Mouse (Mus musculus) midbrain, embryonic 15.5 days (tissue): ENCODE measurements around the gene Tipin. TPM values are rescaled to one million over a fixed set of nuclear protein-coding genes. Genes with fewer than 3 reads are reported as not detected.
"Not testable (repeated sequence)": the region's sequence is repeated elsewhere in the genome, so short reads cannot be mapped to it uniquely, and the experiment has no call there.

Experiments used
- ATAC-seq: fragments of 200-750 bp; cut with Nextera tagmentation; replicated peaks from 2 replicates; pipeline ENCODE4 v1.8.0; 2017; ENCODE audit warnings: moderate TSS enrichment
- H3K27ac ChIP-seq: fragments of 300-500 bp; sonication (generic); 2 replicates; pipeline ENCODE4 v1.5.1; 2015; ENCODE audit warnings: mild to moderate bottlenecking, inconsistent platforms
- H3K27me3 ChIP-seq: fragments of 300-500 bp; sonication (generic); replicated peaks from 2 replicates; pipeline ENCODE4 v1.6.1; 2015; ENCODE audit warnings: inconsistent platforms
- H3K36me3 ChIP-seq: fragments of 300-500 bp; sonication (generic); replicated peaks from 2 replicates; pipeline ENCODE4 v1.6.1; 2015; ENCODE audit warnings: inconsistent platforms
- H3K4me1 ChIP-seq: fragments of 300-500 bp; sonication (generic); 2 replicates; pipeline ENCODE4 v1.6.1; 2015; ENCODE audit warnings: inconsistent platforms
- H3K4me2 ChIP-seq: fragments of 300-500 bp; sonication (generic); 2 replicates; pipeline ENCODE4 v1.6.1; 2015; ENCODE audit warnings: inconsistent platforms, mild to moderate bottlenecking, moderate library complexity
- H3K4me3 ChIP-seq: fragments of 300-500 bp; sonication (generic); 2 replicates; pipeline ENCODE4 v1.5.1; 2015; ENCODE audit warnings: mild to moderate bottlenecking, inconsistent platforms
- H3K9ac ChIP-seq: fragments of 300-500 bp; sonication (generic); 2 replicates; pipeline ENCODE4 v1.6.1; 2015; ENCODE audit warnings: mild to moderate bottlenecking, inconsistent platforms
- H3K9me3 ChIP-seq: fragments of 300-500 bp; sonication (generic); 2 replicates; pipeline ENCODE4 v1.6.1; 2016; ENCODE audit warnings: inconsistent platforms
- WGBS: fragments of 180-500 bp; shearing (Covaris S2); methylation state at CpG from one replicate; pipeline ENCODE4 v1.1.7; 2015; ENCODE audit warnings: mixed read lengths; 5-methylcytosine and 5-hydroxymethylcytosine counted together
- polyA plus RNA-seq: library from polyadenylated mRNA; unstranded; fragments of >200 nt; fragmentation: Nextera tagmentation; extraction: Ambion mirVana; gene quantifications from 2 replicates; pipeline ENCODE4 v1.2.1, GENCODE M21; 2015

The Tipin gene
- polyA plus RNA-seq, 1 experiment from 2014 or later: 57.0 TPM

DNA sequence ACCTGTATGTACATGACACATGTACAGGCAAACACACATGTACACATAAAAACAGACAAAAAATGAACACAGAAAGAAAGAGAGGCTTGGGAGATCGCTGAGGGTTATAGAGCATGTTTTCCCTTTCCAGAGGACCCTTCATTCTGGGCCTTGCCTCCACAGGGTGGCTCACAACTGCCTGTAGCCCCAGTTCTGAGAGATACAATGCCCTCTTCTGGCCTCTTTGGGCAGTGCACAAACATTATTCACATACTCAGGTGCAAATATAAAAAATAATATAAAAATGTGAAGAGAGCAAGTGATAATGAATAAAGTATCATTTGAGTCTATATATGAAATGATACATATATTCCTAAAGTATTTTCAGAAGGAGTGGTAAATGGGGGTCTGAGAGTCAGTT, 6.5 kb upstream of the Tipin start:
- no peak overlapping the region for H3K27ac ChIP-seq
- no peak overlapping the region for H3K4me3 ChIP-seq
- no peak overlapping the region for H3K9ac ChIP-seq
- no peaks in the 10 kb centered on the region for H3K4me1 ChIP-seq
- H3K36me3 ChIP-seq: no peaks in the 10 kb centered on the region
- no peaks in the 10 kb centered on the region for H3K9me3 ChIP-seq
- H3K27me3 ChIP-seq: no peaks in the 10 kb centered on the region
- 57% methylated on average over 1 of the region's 1 CpGs for WGBS
- ATAC-seq: no peak
- H3K4me2 ChIP-seq: no peak overlapping the region

DNA sequence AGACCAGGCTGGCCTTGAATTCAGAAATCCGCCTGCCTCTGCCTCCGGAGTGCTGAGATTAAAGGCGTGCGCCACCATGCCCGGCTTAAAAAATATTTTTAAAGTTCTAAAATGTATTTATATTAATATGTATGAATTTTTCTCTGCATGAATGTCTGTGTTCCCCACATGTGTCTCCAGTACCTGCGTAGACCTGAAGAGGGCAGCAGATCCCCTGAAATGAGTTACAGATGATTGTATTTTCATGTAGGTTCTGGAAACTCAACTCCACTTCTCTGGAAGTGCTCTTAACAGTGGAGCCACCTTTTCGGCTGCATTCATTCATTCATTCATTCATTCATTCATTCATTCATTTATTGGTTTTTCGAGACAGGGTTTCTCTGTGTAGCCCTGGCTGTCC, 3.7 kb upstream of the Tipin start:
- Histone ChIP-seq H3K4me2 (no peak overlapping the region), H3K4me1 (peaks cover 9% of the 10 kb centered on the region), H3K9ac (no peak overlapping the region), H3K36me3 (no peaks in the 10 kb centered on the region), H3K4me3 (no peak overlapping the region), H3K9me3 (no peaks in the 10 kb centered on the region), H3K27me3 (no peaks in the 10 kb centered on the region), H3K27ac (no peak overlapping the region)
- ATAC-seq: no peak
- WGBS: 65% methylated on average over 8 of the region's 8 CpGs

DNA sequence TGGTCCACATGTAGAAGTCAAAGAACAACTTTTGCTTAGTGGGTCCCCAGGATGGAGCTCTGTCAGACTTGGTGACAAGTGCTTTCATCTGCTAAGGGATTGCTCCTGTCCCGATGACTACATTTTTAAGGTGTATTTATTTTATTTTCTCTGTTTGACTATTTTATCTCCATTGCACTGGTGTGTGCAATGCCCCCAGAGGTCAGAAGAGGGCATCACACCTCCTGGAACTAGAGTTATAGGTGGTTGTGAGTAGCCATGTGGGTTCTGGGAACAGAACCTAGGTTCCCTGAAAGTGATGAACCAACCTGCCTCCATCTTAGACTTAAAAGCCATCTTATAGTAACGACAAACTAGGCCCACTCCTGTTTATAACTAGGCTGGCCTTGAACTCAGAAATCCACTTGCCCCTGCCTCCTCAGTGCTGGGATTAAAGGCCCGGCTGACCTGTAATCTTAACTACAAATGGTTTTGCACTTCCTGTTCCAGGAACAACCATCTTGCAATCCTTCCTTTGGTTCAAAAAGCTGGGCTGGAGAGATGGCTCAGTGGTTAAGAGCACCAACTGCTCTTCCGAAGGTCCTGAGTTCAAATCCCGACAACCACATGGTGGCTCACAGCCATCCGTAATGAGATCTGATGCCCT, 2.6 kb upstream of the Tipin start:
- 96% methylated on average over 6 of the region's 6 CpGs for WGBS
- Histone ChIP-seq H3K9ac (no peak overlapping the region), H3K4me1 (peaks cover 10% of the 10 kb centered on the region), H3K4me3 (no peak overlapping the region), H3K27me3 (no peaks in the 10 kb centered on the region), H3K4me2 (no peak overlapping the region), H3K9me3 (no peaks in the 10 kb centered on the region), H3K27ac (no peak overlapping the region), H3K36me3 (no peaks in the 10 kb centered on the region)
- ATAC-seq: no peak

DNA sequence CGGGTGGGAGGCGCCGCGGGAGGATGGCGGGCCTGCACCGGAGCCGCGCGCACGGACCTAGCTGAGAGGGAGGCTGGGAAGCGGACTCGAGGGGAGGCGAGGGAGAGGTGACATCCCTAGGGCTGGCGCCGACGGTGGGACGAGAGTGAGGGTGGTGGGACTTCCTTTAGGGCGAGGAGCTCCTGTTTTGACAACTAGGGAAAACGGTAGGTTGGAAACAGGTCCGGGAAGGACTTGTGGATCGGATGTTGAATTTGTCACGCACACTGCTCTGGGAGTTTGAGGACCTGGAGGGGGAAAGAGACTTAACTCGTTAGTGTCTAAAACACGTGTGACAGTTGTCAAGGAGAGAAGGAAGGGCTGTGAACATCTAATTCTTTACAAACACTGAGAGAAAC, 399 bp downstream of the Tipin start:
- no peaks in the 10 kb centered on the region for H3K27me3 ChIP-seq
- H3K36me3 ChIP-seq: no peaks in the 10 kb centered on the region
- H3K4me1 ChIP-seq: peaks cover 10% of the 10 kb centered on the region
- no peaks in the 10 kb centered on the region for H3K9me3 ChIP-seq
- H3K27ac ChIP-seq: peak overlapping the region; percentile 88
- H3K4me2 ChIP-seq: peak overlapping the region; percentile 78
- peak overlapping the region; percentile 93 for H3K4me3 ChIP-seq
- ATAC-seq: peak; percentile 89
- peak overlapping the region; percentile 99 for H3K9ac ChIP-seq
- WGBS: 0% methylated on average over 24 of the region's 24 CpGs

DNA sequence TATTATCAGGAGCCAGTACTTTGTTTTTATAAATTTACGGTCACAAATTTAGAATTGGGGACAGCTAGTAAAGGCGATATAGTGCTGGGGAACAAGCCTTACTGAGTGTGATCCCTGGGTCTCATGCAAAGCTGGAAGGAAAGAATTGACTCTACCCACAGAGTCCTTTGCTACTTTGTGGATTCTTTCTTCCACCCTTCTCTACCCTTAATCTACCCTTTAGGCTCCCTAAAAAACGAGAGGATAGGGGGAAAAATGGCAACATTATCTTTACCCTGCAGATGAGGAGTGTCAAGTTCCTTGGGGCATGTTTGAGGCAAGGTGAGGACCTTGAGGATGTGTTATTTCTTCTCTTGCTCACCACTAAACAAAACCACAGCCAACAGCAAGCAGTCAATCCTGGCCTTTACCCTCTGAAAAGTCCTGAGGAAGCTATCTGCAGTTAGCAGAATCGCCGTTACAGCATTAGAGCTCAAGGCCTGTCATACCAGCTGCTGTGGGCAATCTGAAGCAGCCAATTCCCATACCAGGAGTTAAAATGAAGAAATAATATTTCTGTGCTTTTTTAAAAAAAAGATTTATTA, 1.1 kb downstream of the Tipin start:
- Histone ChIP-seq H3K9ac (peak overlapping the region; percentile 99; the same call in 1 of the 2 replicates), H3K4me3 (peak overlapping the region; percentile 93), H3K27me3 (no peaks in the 10 kb centered on the region), H3K9me3 (no peaks in the 10 kb centered on the region), H3K27ac (no peak overlapping the region), H3K4me2 (peak overlapping the region; percentile 78), H3K4me1 (peaks cover 10% of the 10 kb centered on the region), H3K36me3 (no peaks in the 10 kb centered on the region)
- ATAC-seq: no peak
- WGBS: 71% methylated on average over 5 of the region's 5 CpGs

DNA sequence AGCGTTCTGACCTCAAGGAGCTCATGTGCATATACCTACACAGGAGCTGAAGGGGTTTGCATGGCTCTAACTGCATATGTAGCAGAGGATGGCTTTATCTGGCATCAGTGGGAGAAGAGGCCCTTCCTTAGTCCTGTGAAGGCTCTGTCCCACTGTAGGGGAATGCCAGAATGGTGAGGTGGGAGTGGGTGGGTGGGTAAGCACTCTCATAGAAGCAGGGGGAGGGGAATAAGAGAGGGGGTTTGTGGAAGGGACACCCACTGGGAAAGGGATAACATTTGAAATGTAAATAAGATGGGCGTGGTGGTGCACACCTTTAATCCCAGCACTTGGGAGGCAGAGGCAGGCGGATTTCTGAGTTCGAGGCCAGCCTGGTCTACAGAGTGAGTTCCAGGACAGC, 21.7 kb downstream of the Tipin start:
- not testable (repeated sequence) for H3K9me3 ChIP-seq
- 93% methylated on average over 4 of the region's 4 CpGs for WGBS

DNA sequence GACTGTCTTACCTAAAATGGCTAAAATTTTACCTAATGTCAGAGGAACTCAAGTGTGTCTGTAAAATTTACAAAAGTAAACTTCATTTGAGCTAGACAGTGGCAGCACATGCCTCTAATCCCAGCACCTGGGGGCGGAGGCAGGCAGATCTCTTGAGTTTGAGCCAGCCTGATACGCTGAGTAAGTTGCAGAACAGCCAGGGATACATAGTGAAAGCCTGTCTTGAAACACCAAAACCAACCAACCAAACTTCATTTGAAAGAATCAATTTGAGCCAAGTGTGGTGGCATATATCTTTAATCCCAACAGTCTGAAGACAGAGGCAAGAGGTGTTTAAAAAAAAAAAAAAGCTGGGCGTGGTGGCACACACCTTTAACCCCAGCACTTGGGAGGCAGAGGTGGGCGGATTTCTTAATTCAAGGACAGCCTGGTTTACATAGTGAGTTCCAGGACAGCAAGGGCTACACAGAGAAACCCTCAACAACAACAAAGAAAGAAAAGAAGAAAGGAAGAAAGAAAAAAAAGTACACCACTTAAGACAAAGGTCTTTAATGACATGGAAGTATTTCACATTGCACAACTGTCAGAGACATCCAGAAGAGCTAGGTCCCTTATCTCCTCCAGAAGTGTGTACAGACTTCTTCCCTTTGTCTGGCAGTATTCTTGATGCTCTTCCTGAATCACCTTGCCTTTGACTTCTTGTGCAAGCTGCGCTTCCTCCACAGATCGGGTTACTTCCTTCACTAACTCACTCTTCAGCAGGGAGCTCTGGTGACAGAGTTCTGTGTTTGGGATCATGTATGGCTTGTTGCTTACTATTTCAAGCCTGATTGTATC, 25.3 kb downstream of the Tipin start:
- Histone ChIP-seq H3K4me1 (no peaks in the 10 kb centered on the region), H3K9ac (no peak overlapping the region), H3K27me3 (no peaks in the 10 kb centered on the region), H3K4me2 (no peak overlapping the region), H3K4me3 (no peak overlapping the region), H3K27ac (no peak overlapping the region), H3K9me3 (no peaks in the 10 kb centered on the region), H3K36me3 (peaks cover 17% of the 10 kb centered on the region; the same call in 1 of the 2 replicates)
- no peak for ATAC-seq
- WGBS: 90% methylated on average over 6 of the region's 6 CpGs

More for the DNA sequence above, 21.7 kb downstream of the Tipin start:
- not testable (repeated sequence) for H3K9ac ChIP-seq, ATAC-seq, H3K4me2 ChIP-seq, H3K27me3 ChIP-seq, H3K4me1 ChIP-seq, H3K27ac ChIP-seq, H3K4me3 ChIP-seq
- H3K36me3 ChIP-seq: peaks cover 19% of the 10 kb centered on the region; the same call in 1 of the 2 replicates

DNA sequence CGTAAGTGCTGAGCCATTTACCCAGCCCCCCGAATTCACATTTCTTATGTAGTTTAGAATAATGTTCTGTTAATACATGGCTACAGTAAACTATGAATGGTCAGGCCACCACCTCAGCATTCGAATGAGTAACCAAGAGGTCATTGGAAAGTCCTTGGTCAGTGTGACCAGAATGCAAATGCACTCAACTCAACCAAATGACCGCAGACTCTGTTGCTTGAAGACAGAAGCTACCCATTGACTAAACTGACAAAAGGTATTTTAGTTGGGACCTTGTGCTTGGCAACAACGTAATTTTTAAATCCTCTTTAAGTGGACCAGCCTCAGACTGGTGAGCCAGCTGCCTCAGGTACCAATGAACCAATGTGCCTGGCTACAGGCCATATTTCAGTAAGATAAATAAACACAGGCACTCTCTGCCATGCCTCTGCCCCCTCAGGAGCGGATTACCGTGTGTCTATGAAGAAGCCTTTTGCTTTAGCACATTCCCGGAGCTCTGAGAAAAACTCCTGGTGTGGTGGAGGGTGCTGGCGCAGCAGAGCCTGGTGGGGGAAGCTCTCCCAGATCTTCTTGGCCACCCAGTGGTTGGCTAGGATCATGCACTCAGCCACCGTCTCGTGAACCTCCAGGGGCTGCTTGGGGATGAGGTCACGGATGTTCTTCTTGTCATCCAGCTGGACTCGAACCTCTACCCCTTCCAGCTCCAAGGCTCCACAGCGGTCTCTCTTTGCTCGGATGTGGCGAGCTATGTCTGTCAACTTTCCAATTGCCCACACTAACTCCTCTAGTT, 29.8 kb downstream of the Tipin start:
- no peaks in the 10 kb centered on the region for H3K27me3 ChIP-seq
- no peak overlapping the region for H3K4me2 ChIP-seq
- H3K4me1 ChIP-seq: no peaks in the 10 kb centered on the region
- H3K4me3 ChIP-seq: no peak overlapping the region
- H3K27ac ChIP-seq: no peak overlapping the region
- H3K9me3 ChIP-seq: no peaks in the 10 kb centered on the region
- WGBS: 83% methylated on average over 16 of the region's 16 CpGs
- H3K36me3 ChIP-seq: peaks cover 20% of the 10 kb centered on the region; the same call in 1 of the 2 replicates
- ATAC-seq: no peak
- no peak overlapping the region for H3K9ac ChIP-seq

DNA sequence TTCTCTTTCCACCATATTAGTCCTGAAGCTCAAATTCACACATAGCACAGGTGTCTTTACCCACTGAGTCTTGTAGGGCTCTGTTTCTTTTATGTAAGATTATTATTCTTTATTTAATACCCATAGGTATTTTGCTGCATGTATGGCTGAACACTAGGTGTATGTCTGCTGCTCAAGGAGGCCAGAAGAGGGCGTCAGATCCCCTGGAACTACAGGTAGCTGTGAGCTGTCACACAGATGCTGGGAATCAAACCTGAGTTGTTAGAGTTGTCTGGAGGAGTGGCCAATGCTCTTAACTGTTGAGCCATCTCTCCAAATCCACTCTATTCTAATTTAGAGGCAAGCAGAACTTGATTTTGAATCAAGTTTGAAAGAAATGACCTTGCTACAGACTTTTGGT, 30.7 kb downstream of the Tipin start:
- Histone ChIP-seq H3K4me3 (no peak overlapping the region), H3K36me3 (peaks cover 17% of the 10 kb centered on the region; the same call in 1 of the 2 replicates), H3K27me3 (no peaks in the 10 kb centered on the region), H3K9ac (no peak overlapping the region), H3K4me2 (no peak overlapping the region), H3K9me3 (no peaks in the 10 kb centered on the region), H3K4me1 (no peaks in the 10 kb centered on the region), H3K27ac (no peak overlapping the region)
- WGBS: 31% methylated on average over 1 of the region's 1 CpGs
- ATAC-seq: no peak

DNA sequence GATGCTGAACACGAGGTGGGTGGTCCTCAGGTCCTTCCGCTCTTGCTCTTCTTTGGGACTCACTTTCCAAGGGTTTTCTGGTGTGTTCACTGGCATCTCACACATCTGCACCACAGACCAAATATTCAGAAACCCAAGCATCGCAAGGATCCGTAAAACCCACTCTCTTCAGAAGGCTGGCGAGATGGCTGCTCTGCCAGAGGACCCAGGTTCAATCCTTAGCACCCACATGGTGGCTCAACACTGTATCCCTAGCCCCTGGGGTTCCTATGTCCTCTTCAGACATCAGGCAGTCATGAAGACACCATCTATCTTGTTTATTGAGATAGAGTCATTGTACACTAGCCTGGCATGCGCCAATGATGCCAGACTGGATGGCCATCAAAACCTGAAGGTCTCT, 33.3 kb downstream of the Tipin start:
- no peaks in the 10 kb centered on the region for H3K9me3 ChIP-seq
- ATAC-seq: no peak
- no peak overlapping the region for H3K4me2 ChIP-seq
- no peak overlapping the region for H3K27ac ChIP-seq
- peaks cover 20% of the 10 kb centered on the region; the same call in 1 of the 2 replicates for H3K36me3 ChIP-seq
- WGBS: 95% methylated on average over 6 of the region's 6 CpGs
- H3K9ac ChIP-seq: no peak overlapping the region
- H3K4me1 ChIP-seq: no peaks in the 10 kb centered on the region
- H3K27me3 ChIP-seq: no peaks in the 10 kb centered on the region
- H3K4me3 ChIP-seq: no peak overlapping the region

DNA sequence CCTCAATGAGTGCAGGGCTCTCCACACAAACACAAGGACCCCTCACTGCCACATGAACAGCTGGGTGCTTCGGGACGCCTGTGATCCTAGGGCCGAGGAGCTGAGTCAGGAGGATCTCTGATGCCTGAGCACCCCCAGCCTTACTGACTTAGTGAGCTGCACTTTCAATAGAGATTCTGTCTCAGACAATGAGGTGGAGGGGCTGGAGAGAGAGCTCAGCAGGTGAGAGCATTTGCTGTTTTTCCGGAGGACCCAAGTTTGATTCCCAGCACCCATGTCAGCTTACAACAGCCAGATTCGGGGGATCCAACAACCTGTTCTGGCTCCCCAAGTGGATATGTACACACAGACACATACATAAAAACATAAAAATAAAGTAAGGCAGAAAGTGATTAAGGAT, 35.6 kb downstream of the Tipin start:
- no peaks in the 10 kb centered on the region for H3K9me3 ChIP-seq
- peaks cover 29% of the 10 kb centered on the region; the same call in 1 of the 2 replicates for H3K36me3 ChIP-seq
- H3K9ac ChIP-seq: no peak overlapping the region
- no peak overlapping the region for H3K27ac ChIP-seq
- no peaks in the 10 kb centered on the region for H3K27me3 ChIP-seq
- no peaks in the 10 kb centered on the region for H3K4me1 ChIP-seq
- H3K4me2 ChIP-seq: no peak overlapping the region
- no peak for ATAC-seq
- no peak overlapping the region for H3K4me3 ChIP-seq
- 96% methylated on average over 5 of the region's 5 CpGs for WGBS

DNA sequence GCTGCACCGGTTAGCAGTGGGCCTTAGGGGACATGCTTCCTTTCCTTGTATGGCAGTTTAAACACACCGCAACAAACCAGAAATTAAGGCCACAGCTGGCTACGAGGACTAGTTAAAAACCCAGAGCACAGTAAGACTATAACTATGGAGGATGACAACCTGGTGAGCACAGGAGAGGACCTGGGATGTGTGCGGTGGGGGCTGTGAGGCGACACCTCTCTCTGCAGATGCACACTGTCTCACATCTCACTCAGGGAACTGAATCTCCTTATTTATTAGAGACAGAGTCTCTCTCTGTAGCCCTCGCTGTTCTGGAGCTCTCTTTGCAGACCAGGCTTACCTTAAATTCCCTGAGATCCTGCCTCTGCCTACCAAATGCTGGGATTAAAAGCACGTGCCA, 42.6 kb downstream of the Tipin start:
- no peak overlapping the region for H3K4me3 ChIP-seq
- peaks cover 28% of the 10 kb centered on the region for H3K36me3 ChIP-seq
- H3K4me1 ChIP-seq: no peaks in the 10 kb centered on the region
- ATAC-seq: no peak
- H3K4me2 ChIP-seq: no peak overlapping the region
- H3K9ac ChIP-seq: no peak overlapping the region
- H3K27me3 ChIP-seq: no peaks in the 10 kb centered on the region
- no peaks in the 10 kb centered on the region for H3K9me3 ChIP-seq
- WGBS: 93% methylated on average over 7 of the region's 7 CpGs
- H3K27ac ChIP-seq: no peak overlapping the region
